Mouse (Mus musculus) right cerebral cortex, adult 2 months (tissue): ENCODE measurements around the gene Gm20605.

Source experiments
- DNase-seq, 2 experiments: peaks; one replicate each; pipeline ENCODE4 v3.0.0; 2021 to 2022; ENCODE audit warnings: low spot score in 2 of 2

The Gm20605 gene

DNA sequence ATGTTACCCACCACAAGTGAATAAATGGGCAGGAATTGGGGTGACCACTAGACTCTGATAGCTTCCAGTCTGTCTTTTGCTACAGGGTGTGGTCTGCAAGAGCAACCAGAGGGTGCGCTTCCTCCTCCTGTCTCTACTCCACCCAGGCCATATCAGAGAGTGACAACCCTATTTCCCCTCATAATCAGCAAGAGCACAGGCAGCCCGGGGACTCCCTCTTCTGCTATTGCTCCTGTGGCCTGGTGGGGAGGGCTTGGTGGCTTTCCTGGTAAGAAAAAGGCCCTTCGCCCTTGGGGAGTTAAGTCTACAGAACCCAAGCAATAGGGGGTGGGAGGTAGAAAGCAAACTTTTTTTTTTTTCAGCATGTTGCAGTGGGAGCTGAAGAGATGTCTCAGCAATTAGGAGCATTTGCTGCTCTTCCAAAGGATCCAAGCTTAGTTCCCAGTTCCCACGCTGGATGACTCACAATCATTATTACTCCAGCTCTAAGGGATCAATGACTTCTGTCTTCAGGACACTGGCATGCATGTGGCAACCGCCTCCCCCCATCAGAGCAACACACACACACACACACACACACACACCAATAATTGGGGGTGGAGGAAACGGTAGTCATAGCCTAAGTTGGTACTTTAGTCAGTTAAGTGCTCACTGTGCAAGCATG, 57.3 kb downstream of the Gm20605 start:
- DNase-seq, result no peak

DNA sequence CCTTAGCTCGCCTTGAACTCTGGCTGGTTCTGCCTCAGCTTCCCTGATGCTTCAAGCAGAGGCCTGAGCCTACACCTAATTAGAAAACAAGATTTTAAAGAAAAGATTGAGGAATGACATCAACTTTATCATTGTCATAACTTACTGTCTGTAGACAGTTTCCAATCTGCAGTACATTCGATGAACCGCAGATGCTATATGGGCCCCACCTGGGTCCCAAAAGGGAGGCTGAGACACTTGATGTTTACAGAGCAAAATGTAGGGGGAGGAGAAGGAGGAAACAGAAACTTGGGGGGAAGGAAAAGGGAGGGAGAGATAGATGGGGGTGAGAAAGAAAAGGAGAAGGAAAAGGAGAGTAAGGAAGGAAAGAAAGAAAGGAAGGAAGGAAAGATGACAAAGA, 61.0 kb downstream of the Gm20605 start:
- no peak for DNase-seq

DNA sequence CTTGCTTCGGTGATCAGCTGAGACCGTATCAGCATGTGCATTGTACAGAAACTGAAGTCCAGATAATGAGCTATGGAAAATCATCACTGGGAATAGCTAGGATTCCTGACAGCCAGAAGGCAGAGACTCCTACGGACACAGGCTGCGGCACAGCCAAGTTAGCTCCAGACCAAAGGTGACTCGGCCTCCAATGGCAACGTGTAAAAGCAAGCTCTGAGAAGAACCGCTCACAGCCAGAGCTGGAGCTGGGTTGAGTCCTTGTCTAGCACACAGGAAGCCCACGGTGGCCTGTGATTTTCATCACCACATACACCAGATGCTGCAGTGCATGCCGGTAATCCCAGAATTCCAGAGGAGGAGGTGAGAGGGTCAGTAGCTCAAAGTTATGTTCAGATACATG, 61.6 kb downstream of the Gm20605 start:
- no peak for DNase-seq

DNA sequence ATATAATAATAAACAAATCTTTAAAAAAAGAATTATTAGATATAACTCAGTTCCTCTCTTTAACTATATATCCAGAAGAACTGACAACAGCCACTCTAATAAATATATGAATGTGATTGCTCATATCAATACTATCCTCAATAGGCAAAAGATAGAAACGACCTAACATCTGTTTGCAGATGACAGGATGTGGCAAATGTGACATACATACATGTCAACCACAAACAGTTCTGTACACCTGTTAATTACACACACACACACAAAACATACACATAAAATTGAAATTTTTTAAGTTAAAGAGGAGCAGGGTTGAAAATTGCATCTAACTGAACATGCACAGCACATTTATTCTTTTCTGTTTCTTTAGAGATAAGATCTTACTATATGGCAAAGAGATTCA, 62.9 kb downstream of the Gm20605 start:
- no peak for DNase-seq
